Comparison of ENCODE assay signal across 9 mouse cellular contexts in genomic region chr4:118516699-118517496, GRCm38 (mm10). TPM values are rescaled to one million over a fixed set of nuclear protein-coding genes. Genes with fewer than 3 reads are reported as not detected.
A peak's percentile ranks its signal among the peaks of the same experiment; 100 is the strongest.
DNase-seq lines count a peak whose midpoint lies in the region; ATAC-seq and TF ChIP-seq lines count a peak whose summit lies in the region.
"Had no signal": no experiment of that assay in that cellular context is flagged by ENCODE, and none has a peak within 500 bp of the region (broad histone marks: within the 10 kb centered on the region; RNA-seq: fewer than 3 reads in every experiment).

No protein-coding gene starts in this region.

- no peaks in the 10 kb centered on the region for H3K36me3 ChIP-seq in hindbrain, embryonic 14.5 days (replicated peaks; ENCODE audit: control insufficient read depth, insufficient read depth)
- no peaks in the 10 kb centered on the region for H3K36me3 ChIP-seq in testis, adult 2 months (ENCODE audit: control insufficient read depth, insufficient read depth, low read length)
- H3K36me3 ChIP-seq in forebrain, embryonic 11.5 days (ENCODE audit: control insufficient read depth, insufficient read depth, low read length), result no peaks in the 10 kb centered on the region
- H3K36me3 ChIP-seq: embryonic facial prominence, embryonic 15.5 days had no signal

- ATAC-seq in hindbrain, embryonic 14.5 days (ENCODE audit: low FRiP score), result no peak
- no peak for ATAC-seq in forebrain, embryonic 11.5 days (replicated peaks; ENCODE audit: low FRiP score)

- no peaks in the 10 kb centered on the region; the same call in 1 of the 2 replicates for H3K27me3 ChIP-seq in hindbrain, embryonic 14.5 days (ENCODE audit: control insufficient read depth, insufficient read depth, low read length)
- H3K27me3 ChIP-seq in testis, adult 2 months (ENCODE audit: control insufficient read depth, insufficient read depth, low read length), result no peaks in the 10 kb centered on the region
- no peaks in the 10 kb centered on the region for H3K27me3 ChIP-seq in forebrain, embryonic 11.5 days (ENCODE audit: control insufficient read depth, insufficient read depth, low read length)
- H3K27me3 ChIP-seq: embryonic facial prominence, embryonic 15.5 days had no signal

- 32% methylated on average over 20 of the region's 20 CpGs for WGBS in hindbrain, embryonic 14.5 days
- WGBS in forebrain, embryonic 11.5 days, result 26% methylated on average over 20 of the region's 20 CpGs

- H3K9ac ChIP-seq in hindbrain, embryonic 14.5 days, result no peak overlapping the region
- H3K9ac ChIP-seq in forebrain, embryonic 11.5 days (ENCODE audit: low read length), result no peak overlapping the region
- H3K9ac ChIP-seq: embryonic facial prominence, embryonic 15.5 days had no signal

- TF ChIP-seq POLR2A in testis, adult 2 months (IDR thresholded peaks at IDR 0.05; ENCODE audit: control insufficient read depth, low read depth, low read length), result no peak

- H3K4me1 ChIP-seq in hindbrain, embryonic 14.5 days (replicated peaks; ENCODE audit: control insufficient read depth, insufficient read depth, low read length), result 0 out of 2 replicates have a peak, but pooled peaks cover 4% of the 10 kb centered on the region
- peaks cover 11% of the 10 kb centered on the region for H3K4me1 ChIP-seq in testis, adult 2 months (ENCODE audit: control insufficient read depth, insufficient read depth, low read length)
- H3K4me1 ChIP-seq in forebrain, embryonic 11.5 days (replicated peaks; ENCODE audit: control insufficient read depth, insufficient read depth, low read length), result peaks cover 3% of the 10 kb centered on the region; the same call in 1 of the 2 replicates

- no peaks in the 10 kb centered on the region for H3K9me3 ChIP-seq in hindbrain, embryonic 14.5 days (ENCODE audit: control insufficient read depth, low read length)
- no peaks in the 10 kb centered on the region for H3K9me3 ChIP-seq in forebrain, embryonic 11.5 days (ENCODE audit: control insufficient read depth, low read length)
- H3K9me3 ChIP-seq: embryonic facial prominence, embryonic 15.5 days had no signal

- peak; percentile 68 for DNase-seq in R1 (ENCODE audit: low read depth, low spot score)
- peak; percentile 59 for DNase-seq in embryo, embryonic 11 days
- DNase-seq in hindbrain, embryonic 14.5 days (ENCODE audit: low spot score), result no peak
- peak; percentile 44 to 68 for DNase-seq in lung, adult 18-20 months
- DNase-seq in gastrocnemius, adult 8-10 months (ENCODE audit: low spot score in 2 of 2), result no peak
- DNase-seq in forebrain, embryonic 11.5 days (ENCODE audit: low spot score), result no peak
- no peak for DNase-seq in frontal cortex, postnatal 25 days (ENCODE audit: low spot score in 2 of 2)

- no peak overlapping the region for H3K27ac ChIP-seq in hindbrain, embryonic 14.5 days
- no peak overlapping the region for H3K27ac ChIP-seq in testis, adult 2 months (ENCODE audit: control insufficient read depth, insufficient read depth, low read depth, low read length)
- H3K27ac ChIP-seq in forebrain, embryonic 11.5 days (ENCODE audit: low read depth, low read length), result no peak overlapping the region
- H3K27ac ChIP-seq: embryonic facial prominence, embryonic 15.5 days had no signal

- TF ChIP-seq CTCF in testis, adult 2 months (IDR thresholded peaks at IDR 0.05; ENCODE audit: control insufficient read depth, insufficient read depth, insufficient replicate concordance, low read depth, low read length), result no peak

- H3K4me2 ChIP-seq in hindbrain, embryonic 14.5 days (replicated peaks), result 0 out of 2 replicates have a peak overlapping the region, but pooled peaks have one; percentile 23
- no peak overlapping the region for H3K4me2 ChIP-seq in forebrain, embryonic 11.5 days (ENCODE audit: low read depth, low read length, severe bottlenecking)
- H3K4me2 ChIP-seq: embryonic facial prominence, embryonic 15.5 days had no signal

- no peak overlapping the region for H3K4me3 ChIP-seq in hindbrain, embryonic 14.5 days (replicated peaks; ENCODE audit: low read length)
- H3K4me3 ChIP-seq in testis, adult 2 months (ENCODE audit: control insufficient read depth, low read depth, low read length), result peak overlapping the region; percentile 52
- no peak overlapping the region for H3K4me3 ChIP-seq in forebrain, embryonic 11.5 days (ENCODE audit: low read depth, low read length)
- H3K4me3 ChIP-seq: embryonic facial prominence, embryonic 15.5 days had no signal

RNA-seq across cellular contexts. Expression of gene 2610528J11Rik, which starts 9.9 kb away (rescaled TPM):
- polyA plus RNA-seq in hindbrain, embryonic 14.5 days (2014; fragmentation: Nextera tagmentation; extraction: Ambion mirVana), result not detected in 2 replicates
- 0.26 and 0.45 TPM in 2 replicates for polyA plus RNA-seq in testis, adult 2 months (2012; rRNA removed)
- total RNA-seq in gastrocnemius, adult 8-10 months (2022), result not detected
- 0.48 and 0.71 TPM in 2 replicates for polyA plus RNA-seq in forebrain, embryonic 11.5 days (2014; fragmentation: Nextera tagmentation; extraction: Ambion mirVana)

RNA-seq across cellular contexts. Expression of gene Tmem125, which starts 26.9 kb away (rescaled TPM):
- not detected in 2 replicates for polyA plus RNA-seq in hindbrain, embryonic 14.5 days (2014; fragmentation: Nextera tagmentation; extraction: Ambion mirVana)
- polyA plus RNA-seq in testis, adult 2 months (2012; rRNA removed), result 0.25 TPM in 1 of 2 replicates, not detected in the other
- total RNA-seq in gastrocnemius, adult 8-10 months (2022), result not detected
- polyA plus RNA-seq in forebrain, embryonic 11.5 days (2014; fragmentation: Nextera tagmentation; extraction: Ambion mirVana), result 0.25 and 0.32 TPM in 2 replicates

RNA-seq across cellular contexts. Expression of gene Tie1, which starts 27.0 kb away (rescaled TPM):
- 14.3 and 15.1 TPM in 2 replicates for polyA plus RNA-seq in hindbrain, embryonic 14.5 days (2014; fragmentation: Nextera tagmentation; extraction: Ambion mirVana)
- polyA plus RNA-seq in testis, adult 2 months (2012; rRNA removed), result 1.8 and 2.1 TPM in 2 replicates
- 10 to 100 TPM in 2 of 4 experiments, 1 to 10 TPM in 2; 9.0 to 13.3 (median 10.2) TPM for total RNA-seq in gastrocnemius, adult 8-10 months (2022)
- 13.6 and 14.5 TPM in 2 replicates for polyA plus RNA-seq in forebrain, embryonic 11.5 days (2014; fragmentation: Nextera tagmentation; extraction: Ambion mirVana)

RNA-seq across cellular contexts. Expression of gene Mpl, which starts 59.6 kb away (rescaled TPM):
- 0.28 and 0.34 TPM in 2 replicates for polyA plus RNA-seq in hindbrain, embryonic 14.5 days (2014; fragmentation: Nextera tagmentation; extraction: Ambion mirVana)
- not detected in 2 replicates for polyA plus RNA-seq in testis, adult 2 months (2012; rRNA removed)
- not detected for total RNA-seq in gastrocnemius, adult 8-10 months (2022)
- polyA plus RNA-seq in forebrain, embryonic 11.5 days (2014; fragmentation: Nextera tagmentation; extraction: Ambion mirVana), result 1.0 and 1.5 TPM in 2 replicates

Comparison
In these comparisons a context has a peak if more than half of its experiments do, and no peak if none do; other contexts are left out.
1. DNase-seq: peak in R1 (single experiment), embryo, embryonic 11 days (single experiment) and lung, adult 18-20 months (2 of 2); none in hindbrain, embryonic 14.5 days (single experiment), gastrocnemius, adult 8-10 months (0 of 2), forebrain, embryonic 11.5 days (single experiment) and frontal cortex, postnatal 25 days (0 of 2).